Mouse (Mus musculus): ENCODE results near the gene Ugt1a10.

DNA sequence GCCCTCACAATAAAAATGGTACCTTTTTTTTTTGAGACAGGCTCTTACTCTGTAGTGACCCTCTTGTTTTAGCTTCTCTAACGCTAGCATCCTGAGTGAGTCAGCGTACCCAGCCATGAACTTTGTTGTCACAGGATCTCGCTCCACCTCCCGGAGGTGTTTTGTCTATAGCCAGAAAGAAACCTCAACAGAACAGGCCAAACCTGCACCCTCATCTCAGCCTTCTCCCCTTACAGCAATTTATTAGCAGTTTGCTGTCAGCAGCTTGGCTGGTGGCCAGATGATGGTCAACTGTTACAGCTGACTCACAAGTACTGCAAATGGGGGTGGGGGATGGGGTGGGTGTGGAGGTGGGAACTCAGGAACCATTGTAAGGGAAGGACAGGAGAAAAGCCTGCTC lies 207.1 kb downstream of the Ugt1a10 start:
- no peak for TF ChIP-seq FLI1 (IDR thresholded peaks at IDR 0.05; ENCODE audit: low read length)
- no peak for TF ChIP-seq GATA1 (IDR thresholded peaks at IDR 0.05; ENCODE audit: borderline replicate concordance, low read length)

Data from megakaryocyte, embryonic 14.5 days (primary cell).